Mouse (Mus musculus): ENCODE results near the gene Lclat1.

GRCm38 (mm10) chr17:73263077-73263501 is 155.3 kb downstream of the Lclat1 start:
- TF ChIP-seq TAL1 (IDR thresholded peaks at IDR 0.05; ENCODE audit: low read length), result no peak
- no peak for TF ChIP-seq POLR2AphosphoS2 (IDR thresholded peaks at IDR 0.05; ENCODE audit: low read length)
- TF ChIP-seq CTCF (IDR thresholded peaks at IDR 0.05 in 2 of 3, conservative IDR thresholded peaks at IDR 0.05 in 1 of 3; ENCODE audit: control insufficient read depth in 1 of 3, insufficient read depth in 1 of 3, low read depth in 2 of 3, low read length in 3 of 3, poor library complexity in 1 of 3, severe bottlenecking in 1 of 3), result no peak

Measured in MEL (cell line).